Mouse (Mus musculus): ENCODE data around the gene Sdsl.

GRCm38 (mm10) chr5:120461902-120462301 lies 10.7 kb downstream of the Sdsl start:
- TF ChIP-seq CTCF (IDR thresholded peaks at IDR 0.05; ENCODE audit: insufficient read depth, low read depth, low read length) (no peak), POLR2A (IDR thresholded peaks at IDR 0.05; ENCODE audit: insufficient read depth, low read depth, low read length) (no peak)

All from olfactory bulb, adult 2 months (tissue).